Mouse (Mus musculus): Measurements from ENCODE around the gene Laptm4a. TPM values are rescaled to one million over a fixed set of nuclear protein-coding genes. Genes with fewer than 3 reads are reported as not detected.

Gene Laptm4a
- polyA plus RNA-seq (2012; rRNA removed) = 253 and 322 TPM in 2 replicates

- TF ChIP-seq POLR2A (IDR thresholded peaks at IDR 0.05; ENCODE audit: borderline replicate concordance, extremely low read depth, insufficient read depth, insufficient read length, poor library complexity, severe bottlenecking) = peak; percentile 84
- no peak for TF ChIP-seq CTCF (IDR thresholded peaks at IDR 0.05; ENCODE audit: borderline replicate concordance, extremely low read depth, insufficient read depth, insufficient read length)
- peak; percentile 99 for DNase-seq (ENCODE audit: low read depth)
These were observed at the start of gene Laptm4a for GRCm38 (mm10) chr12:8921394-8922368. Gene Laptm4a, plus strand, starts transcription at chr12:8921664.

DNA sequence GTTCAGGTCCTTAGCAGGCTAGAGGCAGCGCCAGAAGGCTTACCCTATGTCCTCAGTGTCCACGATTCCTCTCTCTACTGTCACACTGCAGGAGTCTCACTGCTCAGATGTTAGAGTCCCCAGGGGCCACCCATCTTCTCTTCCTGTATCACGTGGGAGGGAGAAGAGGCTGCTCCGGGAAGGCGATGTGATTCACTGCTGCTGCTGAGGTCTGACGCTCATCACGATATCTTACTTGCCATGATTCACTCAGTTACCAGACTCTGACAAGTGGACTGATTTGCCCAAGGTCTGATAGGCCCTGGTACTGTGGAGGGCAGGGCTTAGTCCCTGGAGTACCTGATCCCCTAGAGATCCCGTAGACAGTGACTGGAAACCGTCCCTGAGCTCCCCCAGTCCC is 45.9 kb upstream of the Laptm4a start:
- DNase-seq (ENCODE audit: low read depth) = no peak
- TF ChIP-seq POLR2A (IDR thresholded peaks at IDR 0.05; ENCODE audit: borderline replicate concordance, extremely low read depth, insufficient read depth, insufficient read length, poor library complexity, severe bottlenecking) = no peak
- no peak for TF ChIP-seq CTCF (IDR thresholded peaks at IDR 0.05; ENCODE audit: borderline replicate concordance, extremely low read depth, insufficient read depth, insufficient read length)

GRCm38 (mm10) chr12:8876865-8877264 is 44.6 kb upstream of the Laptm4a start:
- TF ChIP-seq CTCF (IDR thresholded peaks at IDR 0.05; ENCODE audit: borderline replicate concordance, extremely low read depth, insufficient read depth, insufficient read length) (no peak), POLR2A (IDR thresholded peaks at IDR 0.05; ENCODE audit: borderline replicate concordance, extremely low read depth, insufficient read depth, insufficient read length, poor library complexity, severe bottlenecking) (no peak)
- no peak for DNase-seq (ENCODE audit: low read depth)

DNA sequence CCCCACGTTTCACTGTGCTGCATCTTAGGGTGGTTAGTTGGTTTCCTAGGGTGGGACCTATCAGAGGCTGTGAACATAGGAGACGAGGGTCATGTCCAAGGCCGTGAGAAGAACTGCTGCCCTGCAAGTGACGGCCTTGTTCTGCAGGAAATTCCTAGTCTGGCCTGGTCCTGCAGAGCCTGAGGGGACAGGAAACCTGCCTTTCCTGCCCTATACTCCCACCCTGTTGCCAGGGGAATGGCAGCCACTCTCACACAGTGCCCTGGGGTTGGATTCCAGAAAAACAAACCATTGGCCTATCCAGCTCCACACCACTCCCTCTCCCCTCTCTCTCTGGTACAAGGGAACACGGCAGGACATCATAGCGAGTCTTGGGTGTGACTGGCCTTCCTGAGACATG is 44.1 kb upstream of the Laptm4a start:
- TF ChIP-seq CTCF (IDR thresholded peaks at IDR 0.05; ENCODE audit: borderline replicate concordance, extremely low read depth, insufficient read depth, insufficient read length) (no peak), POLR2A (IDR thresholded peaks at IDR 0.05; ENCODE audit: borderline replicate concordance, extremely low read depth, insufficient read depth, insufficient read length, poor library complexity, severe bottlenecking) (no peak)
- no peak for DNase-seq (ENCODE audit: low read depth)

- TF ChIP-seq CTCF (IDR thresholded peaks at IDR 0.05; ENCODE audit: borderline replicate concordance, extremely low read depth, insufficient read depth, insufficient read length) (no peak), POLR2A (IDR thresholded peaks at IDR 0.05; ENCODE audit: borderline replicate concordance, extremely low read depth, insufficient read depth, insufficient read length, poor library complexity, severe bottlenecking) (no peak)
- no peak for DNase-seq (ENCODE audit: low read depth)
These were observed 42.7 kb upstream of the Laptm4a start for GRCm38 (mm10) chr12:8878752-8879151.

DNA sequence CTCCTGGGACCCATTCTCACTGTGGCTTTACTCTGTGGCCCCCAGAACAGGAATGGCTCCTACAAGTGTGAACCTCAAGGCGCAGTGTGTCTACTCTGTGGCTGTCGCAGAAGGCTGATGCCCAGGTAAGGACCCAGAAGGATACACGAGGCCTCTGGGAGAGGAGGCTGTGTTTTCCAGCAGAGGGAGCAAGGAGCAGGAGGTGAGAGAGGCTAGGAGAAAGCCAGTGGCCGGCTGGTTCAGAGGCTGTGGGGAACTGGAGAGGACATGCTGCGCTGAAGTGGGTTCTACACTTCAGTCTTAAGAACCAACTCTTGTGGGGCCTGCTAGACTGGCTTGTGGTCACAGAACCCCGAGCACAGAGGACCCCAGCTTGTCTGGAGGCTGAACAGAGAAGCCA is 42.1 kb upstream of the Laptm4a start:
- DNase-seq (ENCODE audit: low read depth) = no peak
- TF ChIP-seq POLR2A (IDR thresholded peaks at IDR 0.05; ENCODE audit: borderline replicate concordance, extremely low read depth, insufficient read depth, insufficient read length, poor library complexity, severe bottlenecking) (no peak), CTCF (IDR thresholded peaks at IDR 0.05; ENCODE audit: borderline replicate concordance, extremely low read depth, insufficient read depth, insufficient read length) (peak; percentile 3; the same call in 1 of the 2 replicates)

- TF ChIP-seq POLR2A (IDR thresholded peaks at IDR 0.05; ENCODE audit: borderline replicate concordance, extremely low read depth, insufficient read depth, insufficient read length, poor library complexity, severe bottlenecking) (no peak), CTCF (IDR thresholded peaks at IDR 0.05; ENCODE audit: borderline replicate concordance, extremely low read depth, insufficient read depth, insufficient read length) (peak; percentile 11; the same call in 1 of the 2 replicates)
- DNase-seq (ENCODE audit: low read depth) = no peak
These were observed 39.7 kb upstream of the Laptm4a start for GRCm38 (mm10) chr12:8881736-8882135.

DNA sequence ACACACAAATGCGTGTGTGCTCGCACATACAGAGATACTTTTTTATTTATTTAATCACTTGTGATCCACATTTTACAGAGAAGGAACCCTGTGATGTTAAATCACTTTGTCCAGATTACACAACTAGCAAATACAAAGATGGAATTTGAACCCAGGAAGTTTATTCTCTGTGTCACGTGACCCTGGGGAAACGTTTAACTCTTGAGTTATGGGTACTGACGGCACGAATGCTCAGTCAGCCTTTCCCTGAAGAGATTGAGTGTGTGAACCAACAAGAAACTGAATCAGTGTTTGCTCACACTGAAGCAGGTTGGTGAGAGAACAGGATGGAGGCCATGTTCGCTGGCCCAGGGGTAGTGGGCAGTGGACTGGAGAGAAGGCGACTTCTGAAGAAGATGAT is 39.1 kb upstream of the Laptm4a start:
- TF ChIP-seq POLR2A (IDR thresholded peaks at IDR 0.05; ENCODE audit: borderline replicate concordance, extremely low read depth, insufficient read depth, insufficient read length, poor library complexity, severe bottlenecking) (no peak), CTCF (IDR thresholded peaks at IDR 0.05; ENCODE audit: borderline replicate concordance, extremely low read depth, insufficient read depth, insufficient read length) (no peak)
- no peak for DNase-seq (ENCODE audit: low read depth)

- peak; percentile 43 for DNase-seq (ENCODE audit: low read depth)
- TF ChIP-seq POLR2A (IDR thresholded peaks at IDR 0.05; ENCODE audit: borderline replicate concordance, extremely low read depth, insufficient read depth, insufficient read length, poor library complexity, severe bottlenecking) (no peak), CTCF (IDR thresholded peaks at IDR 0.05; ENCODE audit: borderline replicate concordance, extremely low read depth, insufficient read depth, insufficient read length) (no peak)
These were observed 36.9 kb upstream of the Laptm4a start for GRCm38 (mm10) chr12:8884426-8885145.

GRCm38 (mm10) chr12:8885146-8885543 is 36.3 kb upstream of the Laptm4a start:
- no peak for DNase-seq (ENCODE audit: low read depth)
- no peak for TF ChIP-seq CTCF (IDR thresholded peaks at IDR 0.05; ENCODE audit: borderline replicate concordance, extremely low read depth, insufficient read depth, insufficient read length)
- TF ChIP-seq POLR2A (IDR thresholded peaks at IDR 0.05; ENCODE audit: borderline replicate concordance, extremely low read depth, insufficient read depth, insufficient read length, poor library complexity, severe bottlenecking) = no peak

DNA sequence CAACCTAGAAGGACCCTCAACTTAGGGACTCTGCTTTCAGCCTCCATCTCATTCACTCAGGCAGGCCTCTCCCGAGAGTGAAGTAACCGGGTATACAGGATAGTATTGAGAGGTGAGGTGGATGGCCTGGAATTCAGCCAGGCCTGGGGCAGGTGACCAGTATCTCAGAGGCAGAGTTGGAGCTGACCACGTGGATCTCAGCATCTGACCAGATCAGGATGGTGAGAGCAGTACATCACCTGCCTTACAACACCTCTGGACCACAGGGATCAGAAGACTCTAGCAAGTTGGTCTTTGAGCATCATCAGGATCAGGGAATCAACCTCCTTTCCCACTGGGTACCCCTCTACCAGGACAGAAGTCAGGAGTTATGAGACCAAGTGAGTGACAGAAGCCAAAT is 35.5 kb upstream of the Laptm4a start:
- TF ChIP-seq CTCF (IDR thresholded peaks at IDR 0.05; ENCODE audit: borderline replicate concordance, extremely low read depth, insufficient read depth, insufficient read length) (no peak), POLR2A (IDR thresholded peaks at IDR 0.05; ENCODE audit: borderline replicate concordance, extremely low read depth, insufficient read depth, insufficient read length, poor library complexity, severe bottlenecking) (no peak)
- no peak for DNase-seq (ENCODE audit: low read depth)

Data from brain, embryonic 14.5 days (tissue).